Mouse (Mus musculus) CH12F3 (cell line): ENCODE measurements around the gene Gins2.

Source experiments
- in situ Hi-C: fragments of 300-500 bp; cut with MboI; formaldehyde crosslinking; loops from 2 replicates; pipeline ENCODE4 v1.14.3; 2020; ENCODE audit warnings: low sequenced_read_pairs

The Gins2 gene

DNA sequence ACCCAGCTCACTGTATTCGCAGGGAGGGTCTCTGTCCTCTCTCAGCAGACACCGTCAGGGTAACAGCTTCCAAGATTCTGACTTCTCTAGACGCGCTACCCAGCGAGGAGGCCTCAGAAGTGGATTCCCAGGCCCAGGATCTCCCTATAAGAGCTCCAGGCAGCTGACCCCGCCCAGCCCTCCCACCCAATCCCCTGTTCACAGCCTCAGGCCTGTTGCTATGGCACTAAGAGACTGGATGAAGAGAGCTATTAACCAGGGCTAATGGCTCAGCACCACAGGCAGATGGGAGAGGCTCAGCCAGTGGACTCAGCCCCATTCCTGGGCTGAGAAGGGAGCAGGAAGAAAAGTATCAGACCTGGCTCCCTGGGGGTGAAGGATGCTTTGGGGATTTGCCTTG lies 13.6 kb upstream of the Gins2 start:
- in situ Hi-C loops = no loop called here

DNA sequence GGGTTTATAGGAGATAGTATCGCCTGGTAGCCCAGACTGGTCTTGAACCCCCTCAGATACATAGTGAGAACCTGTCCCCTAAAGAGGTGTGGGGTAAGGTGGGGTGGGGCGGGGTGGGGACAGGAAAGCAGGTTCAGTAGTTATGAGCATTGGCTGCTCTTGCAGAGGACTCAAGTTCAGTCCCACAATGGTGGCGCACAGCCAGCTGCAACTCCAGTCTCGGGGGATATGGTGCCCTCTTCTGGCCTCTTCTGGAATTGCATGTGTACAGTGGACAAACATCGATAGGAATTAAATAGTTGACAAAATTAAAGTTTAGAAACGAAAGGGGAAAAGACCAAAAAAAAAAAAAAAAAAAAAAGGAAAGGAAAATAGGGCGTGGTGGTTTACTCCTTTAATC lies 10.4 kb upstream of the Gins2 start:
- in situ Hi-C loops = no loop called here

DNA sequence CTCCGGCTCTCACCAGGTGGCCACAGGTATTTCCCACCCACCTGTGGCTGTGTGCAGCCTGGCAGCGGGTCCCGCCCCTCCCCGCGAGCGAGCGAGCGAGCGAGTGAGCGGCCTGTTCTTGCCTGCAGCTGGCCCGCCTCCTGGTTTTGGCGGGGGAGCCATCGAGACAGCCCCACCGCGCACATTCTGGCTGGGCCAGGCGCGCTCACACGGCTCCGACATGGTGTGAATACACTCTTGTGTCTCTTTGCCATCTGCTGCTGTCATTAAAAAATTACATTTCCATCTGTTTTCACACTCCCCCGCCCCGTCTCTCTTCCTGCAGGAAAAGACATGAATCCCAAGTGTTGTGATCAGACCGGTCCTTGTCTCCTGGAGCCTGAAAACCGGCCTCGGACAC lies 9.5 kb upstream of the Gins2 start:
- in situ Hi-C loops = no loop called here

- in situ Hi-C loops = no loop called here
These were observed 6.9 kb upstream of the Gins2 start for GRCm38 (mm10) chr8:120595963-120596362.

DNA sequence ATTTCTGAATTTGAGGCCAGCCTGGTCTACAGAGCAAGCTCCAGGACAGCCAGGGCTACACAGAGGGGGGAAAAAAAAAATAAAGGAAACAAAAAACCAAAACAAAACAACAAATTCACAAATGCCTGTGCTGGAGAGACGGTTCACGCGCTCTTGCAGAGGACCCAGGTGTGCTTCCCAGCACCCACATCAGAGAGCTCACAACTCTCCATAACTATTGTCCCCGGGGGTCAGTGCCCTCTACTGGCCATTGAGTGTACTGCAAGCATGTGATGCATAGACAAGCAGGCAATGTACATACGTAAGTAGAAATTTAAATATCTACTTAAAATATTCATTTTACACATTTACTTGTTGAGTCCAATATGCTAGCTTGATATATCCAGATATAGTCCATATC lies 5.5 kb upstream of the Gins2 start:
- in situ Hi-C loops = no loop called here

DNA sequence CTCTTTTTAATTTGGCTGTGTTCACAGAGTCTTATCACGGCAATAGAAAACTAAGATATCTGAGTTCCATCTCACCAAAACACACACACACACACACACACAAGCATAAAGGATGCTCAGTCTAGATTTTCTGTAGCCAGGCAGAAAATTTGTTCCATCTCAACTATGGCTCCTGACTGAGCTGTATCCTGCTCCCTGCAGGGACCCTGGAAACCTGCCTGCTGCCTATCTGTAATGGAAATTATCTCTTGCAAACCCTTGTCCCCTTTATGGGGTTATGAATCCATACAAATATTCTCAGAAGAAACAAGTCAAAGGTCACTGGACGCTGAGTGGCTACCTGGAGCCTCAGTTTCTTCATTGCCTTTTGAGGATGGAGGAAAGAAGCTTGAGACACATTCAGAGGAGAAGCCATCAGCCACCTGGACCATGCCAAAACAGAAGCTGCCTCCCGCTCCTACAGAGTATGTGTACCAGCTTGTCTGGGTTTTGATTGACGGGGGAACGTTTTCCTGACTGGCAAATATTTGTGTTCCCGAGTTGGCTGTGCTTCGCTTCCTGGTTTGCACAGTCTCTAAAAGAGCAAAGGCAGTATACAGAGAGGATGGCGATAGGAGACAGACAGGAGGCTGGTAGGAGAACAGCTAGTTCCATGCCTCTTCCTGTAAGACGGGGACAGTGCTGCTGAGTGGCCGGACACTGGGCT lies 2.6 kb upstream of the Gins2 start:
- in situ Hi-C loops = no loop called here

- in situ Hi-C loops = no loop called here
These were observed 817 bp upstream of the Gins2 start for GRCm38 (mm10) chr8:120589921-120590320.

GRCm38 (mm10) chr8:120585521-120585920 lies 3.6 kb downstream of the Gins2 start:
- in situ Hi-C loops = no loop called here

DNA sequence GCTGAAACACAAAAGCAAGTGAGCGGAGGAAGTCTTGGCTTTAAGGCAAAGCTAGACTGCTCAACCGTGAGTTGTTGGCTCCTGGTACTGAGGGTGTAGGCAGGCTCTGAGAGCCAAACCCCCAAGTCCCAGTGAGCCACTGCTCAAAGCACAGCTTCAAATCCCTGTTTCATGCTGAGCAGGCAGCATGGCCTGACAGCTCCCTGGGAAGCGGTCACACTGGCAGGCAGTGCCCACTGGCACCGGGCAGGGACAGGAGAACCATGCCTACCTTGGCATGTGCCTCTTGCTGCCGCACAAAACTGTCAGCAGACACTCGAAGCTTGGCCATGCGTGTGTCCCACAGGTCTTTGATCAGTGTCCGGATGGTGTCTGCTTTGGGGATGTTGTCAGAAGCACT lies 7.3 kb downstream of the Gins2 start:
- in situ Hi-C loops = no loop called here

GRCm38 (mm10) chr8:120581329-120581728 lies 7.8 kb downstream of the Gins2 start:
- in situ Hi-C loops = no loop called here

- in situ Hi-C loops = no loop called here
These were observed 8.6 kb downstream of the Gins2 start for GRCm38 (mm10) chr8:120580336-120581000.

GRCm38 (mm10) chr8:120577821-120578220 lies 11.3 kb downstream of the Gins2 start:
- in situ Hi-C loops = no loop called here

DNA sequence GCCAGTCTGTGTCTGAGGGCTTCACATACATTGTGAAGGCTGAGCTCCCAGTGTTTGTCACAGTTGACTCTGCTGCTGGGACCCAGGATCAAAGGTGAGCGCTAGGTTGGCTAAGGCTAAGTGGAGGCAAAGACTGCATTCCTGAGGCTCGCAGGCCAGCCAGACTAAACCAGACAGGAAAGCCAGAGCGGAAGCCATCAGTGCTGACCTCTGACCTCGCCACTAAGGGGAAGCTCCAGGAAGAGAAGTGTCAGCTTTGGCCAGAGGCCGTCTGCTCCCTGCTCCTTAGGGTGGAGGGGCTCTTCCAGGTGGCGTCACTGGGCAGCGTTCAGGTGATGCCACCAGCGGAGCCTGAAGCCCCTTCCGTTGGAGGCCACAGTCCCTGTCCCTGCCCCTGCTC lies 13.3 kb downstream of the Gins2 start:
- in situ Hi-C loops = no loop called here

GRCm38 (mm10) chr8:120574941-120575340 lies 14.2 kb downstream of the Gins2 start:
- in situ Hi-C loops = no loop called here

GRCm38 (mm10) chr8:120573866-120574265 lies 15.2 kb downstream of the Gins2 start:
- in situ Hi-C loops = no loop called here

- in situ Hi-C loops = no loop called here
These were observed 16.6 kb downstream of the Gins2 start for GRCm38 (mm10) chr8:120572534-120572933.

GRCm38 (mm10) chr8:120571561-120571960 lies 17.5 kb downstream of the Gins2 start:
- in situ Hi-C loops = no loop called here

DNA sequence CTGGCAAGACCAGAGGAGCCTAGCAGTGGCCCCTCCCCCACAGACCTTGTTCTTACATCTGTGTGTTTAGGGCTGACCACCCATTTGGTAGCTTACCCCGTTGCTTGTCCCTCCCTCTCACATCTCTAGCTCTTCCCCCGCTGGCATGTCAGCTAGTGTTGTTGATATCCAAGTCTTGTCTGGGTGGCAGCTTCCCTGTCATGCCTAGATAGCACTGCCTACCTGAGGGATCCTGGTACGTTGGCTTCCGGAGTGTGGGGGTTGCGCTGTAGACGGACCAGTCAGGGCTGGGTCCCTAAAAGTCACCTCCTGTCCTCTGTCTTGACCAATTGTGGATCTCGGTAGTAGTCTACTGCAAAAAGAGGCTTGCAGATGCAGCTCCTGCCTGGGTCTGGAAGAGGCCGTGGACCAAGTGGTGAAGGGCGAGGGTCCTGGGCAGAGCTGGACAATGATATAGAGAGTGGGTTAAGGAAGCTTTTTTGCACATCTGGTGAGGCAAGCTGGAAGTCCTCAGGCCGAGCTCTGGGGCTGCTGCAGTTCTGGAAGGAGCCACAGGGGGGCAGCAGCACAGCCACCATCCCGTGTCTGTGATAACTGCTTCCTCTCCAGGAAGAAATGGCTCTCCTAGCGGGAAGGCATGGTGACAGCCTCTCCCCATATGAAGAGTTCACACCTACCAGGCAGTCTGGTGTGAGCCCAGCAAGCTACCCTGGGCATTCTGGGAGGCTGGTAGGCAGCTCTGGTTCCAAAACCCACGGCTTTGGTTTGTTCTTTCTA lies 19.0 kb downstream of the Gins2 start:
- in situ Hi-C loops = no loop called here

DNA sequence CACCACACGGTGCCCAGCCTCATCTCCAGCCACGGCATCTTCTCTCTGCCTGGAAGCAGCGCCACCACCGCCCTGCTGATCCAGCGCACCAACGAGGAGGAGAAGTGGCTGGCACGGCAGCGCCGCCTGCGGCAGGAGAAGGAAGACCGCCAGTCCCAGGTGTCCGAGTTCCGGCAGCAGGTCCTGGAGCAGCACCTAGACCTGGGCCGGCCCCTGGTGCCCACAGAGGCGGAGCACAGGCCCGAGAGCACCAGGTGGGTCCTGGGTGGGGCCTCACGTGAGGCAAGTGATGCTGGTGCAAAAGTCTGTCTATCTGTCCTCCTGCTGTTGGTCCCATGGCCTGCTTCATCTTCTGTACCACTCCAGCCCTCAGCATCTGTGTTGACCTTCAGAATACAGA lies 20.0 kb downstream of the Gins2 start:
- in situ Hi-C loops = no loop called here

GRCm38 (mm10) chr8:120568164-120568798 lies 20.8 kb downstream of the Gins2 start:
- in situ Hi-C loops = no loop called here

DNA sequence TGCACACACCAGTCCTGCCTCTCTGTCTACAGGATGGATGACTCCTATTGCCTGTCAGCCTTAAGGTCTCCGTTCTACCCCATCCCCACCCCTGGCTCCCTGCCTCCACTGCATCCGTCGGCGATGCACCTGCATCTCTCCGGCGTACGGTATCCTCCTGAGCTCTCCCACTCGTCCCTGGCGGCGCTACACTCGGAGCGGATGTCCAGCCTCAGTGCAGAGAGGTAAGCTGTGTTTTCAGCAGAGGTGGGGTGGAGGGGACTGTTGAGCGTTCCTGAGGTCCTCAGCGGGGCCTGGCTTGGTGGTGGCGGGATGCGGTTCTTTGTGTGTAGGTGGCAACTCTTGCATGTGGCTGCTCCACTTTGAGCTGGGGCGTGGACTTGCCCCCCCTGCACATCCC lies 21.4 kb downstream of the Gins2 start:
- in situ Hi-C loops = no loop called here
